Mouse (Mus musculus) stomach, postnatal 0 days (tissue): ENCODE measurements around the gene Abtb2. TPM values are rescaled to one million over a fixed set of nuclear protein-coding genes. Genes with fewer than 3 reads are reported as not detected.
A peak's percentile ranks its signal among the peaks of the same experiment; 100 is the strongest.

Source experiments
- ATAC-seq: fragments of 200-750 bp; cut with Nextera tagmentation; 2 replicates; pipeline ENCODE4 v1.8.0; 2017; ENCODE audit not compliant: low FRiP score, low TSS enrichment
- DNase-seq: peaks from one replicate; pipeline ENCODE4 v3.0.0-alpha.2; 2016; ENCODE audit warnings: low spot score
- H3K27ac ChIP-seq: fragments of 300-500 bp; sonication (generic); replicated peaks from 2 replicates; pipeline ENCODE4 v1.5.1; 2014; ENCODE audit warnings: mild to moderate bottlenecking, control low read depth
- H3K27me3 ChIP-seq: fragments of 300-500 bp; sonication (generic); 2 replicates; pipeline ENCODE4 v1.6.1; 2014; ENCODE audit warnings: low read length; ENCODE audit not compliant: control insufficient read depth, insufficient read depth
- H3K36me3 ChIP-seq: fragments of 300-500 bp; sonication (generic); 2 replicates; pipeline ENCODE4 v1.6.1; 2014; ENCODE audit warnings: low read length, mixed read lengths; ENCODE audit not compliant: control insufficient read depth, insufficient read depth
- H3K4me1 ChIP-seq: fragments of 300-500 bp; sonication (generic); replicated peaks from 2 replicates; pipeline ENCODE4 v1.6.1; 2014; ENCODE audit warnings: antibody characterized with exemption; ENCODE audit not compliant: control insufficient read depth, insufficient read depth
- H3K4me2 ChIP-seq: fragments of 300-500 bp; sonication (generic); replicated peaks from 2 replicates; pipeline ENCODE4 v1.6.1; 2014; ENCODE audit warnings: low read depth, mild to moderate bottlenecking, control low read depth, moderate library complexity
- H3K4me3 ChIP-seq: fragments of 300-500 bp; sonication (generic); 2 replicates; pipeline ENCODE4 v1.5.1; 2014; ENCODE audit warnings: low read depth, low read length, control low read depth
- H3K9ac ChIP-seq: fragments of 300-500 bp; sonication (generic); 2 replicates; pipeline ENCODE4 v1.6.1; 2014; ENCODE audit warnings: mild to moderate bottlenecking, low read length, control low read depth, mixed read lengths
- H3K9me3 ChIP-seq: fragments of 300-500 bp; sonication (generic); 2 replicates; pipeline ENCODE4 v1.6.1; 2016; ENCODE audit warnings: low read length; ENCODE audit not compliant: control insufficient read depth
- CTCF ChIP-seq: IDR thresholded peaks from 2 replicates; pipeline ENCODE4 v1.5.1; 2016; ENCODE audit warnings: antibody characterized with exemption, low read depth, mild to moderate bottlenecking, moderate library complexity
- EP300 ChIP-seq: optimal IDR thresholded peaks from 2 replicates; pipeline ENCODE3; 2016; ENCODE audit warnings: antibody characterized with exemption
- WGBS: fragments of 180-500 bp; shearing (Covaris S2); extraction: QIAGEN DNeasy Blood & Tissue Kit; methylation state at CpG from one replicate; pipeline ENCODE4 v1.1.7; 2014; 5-methylcytosine and 5-hydroxymethylcytosine counted together
- polyA plus RNA-seq: library from polyadenylated mRNA; unstranded; fragments of >200 nt; fragmentation: Nextera tagmentation; extraction: Ambion mirVana; gene quantifications from 2 replicates; pipeline ENCODE4 v1.2.1, GENCODE M21; 2015

Gene Abtb2
- polyA plus RNA-seq, 1 experiment from 2014 or later, result 4.0 TPM

DNA sequence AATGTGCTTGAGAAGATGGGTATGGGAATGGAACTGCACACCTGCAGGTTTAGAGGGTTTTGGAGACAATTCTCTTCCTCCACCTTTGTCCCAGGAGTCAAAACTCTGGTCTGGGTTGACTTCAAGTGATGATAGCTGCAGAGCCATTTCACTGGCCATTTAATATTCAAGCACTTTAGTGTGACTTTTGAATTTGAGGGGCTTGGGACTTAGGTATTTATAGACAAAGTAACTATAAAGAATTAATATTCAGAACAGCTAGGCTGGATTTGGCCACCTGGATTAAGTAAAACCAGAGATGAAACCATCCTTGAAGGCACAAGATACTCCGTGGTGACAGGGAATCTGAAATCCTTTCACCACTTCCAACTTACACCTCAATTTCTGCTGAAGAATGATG lies 196.4 kb downstream of the Abtb2 start:
- no peak for TF ChIP-seq CTCF
- TF ChIP-seq EP300, result no peak
- peaks cover 4% of the 10 kb centered on the region; the same call in 1 of the 2 replicates for H3K4me1 ChIP-seq
- no peaks in the 10 kb centered on the region for H3K9me3 ChIP-seq
- WGBS, result 60% methylated on average over 1 of the region's 1 CpGs
- peaks cover 13% of the 10 kb centered on the region; the same call in 1 of the 2 replicates for H3K36me3 ChIP-seq
- peak; percentile 7 for DNase-seq
- H3K27ac ChIP-seq, result no peak overlapping the region
- no peaks in the 10 kb centered on the region for H3K27me3 ChIP-seq
- no peak for ATAC-seq
- no peak overlapping the region for H3K9ac ChIP-seq
- no peak overlapping the region for H3K4me2 ChIP-seq
- no peak overlapping the region for H3K4me3 ChIP-seq

Other genes with a start within 250 kb of the Abtb2 start
- 14.2 and 14.4 TPM in 2 replicates for gene Elf5, start 154.6 kb upstream of the Abtb2 start, polyA plus RNA-seq
- 42.2 and 54.1 TPM in 2 replicates for gene Cat, start 81.2 kb upstream of the Abtb2 start, polyA plus RNA-seq
- gene Nat10, start 195.0 kb downstream of the Abtb2 start, polyA plus RNA-seq, result 8.8 and 8.9 TPM in 2 replicates
- 80.7 and 87.0 TPM in 2 replicates for gene Caprin1, start 231.3 kb downstream of the Abtb2 start, polyA plus RNA-seq